Mouse (Mus musculus): ENCODE results near the gene Ttn. TPM values are rescaled to one million over a fixed set of nuclear protein-coding genes. Genes with fewer than 3 reads are reported as not detected.

The Ttn gene
- polyA plus RNA-seq, 1 experiment from 2014 or later: 6.5 TPM

GRCm38 (mm10) chr2:76929718-76930117 is 52.6 kb downstream of the Ttn start:
- no peak overlapping the region for H3K4me3 ChIP-seq (ENCODE audit: low read depth, low read length)
- WGBS (ENCODE audit: insufficient replicate concordance): 1% methylated on average over 2 of the region's 2 CpGs
- H3K4me1 ChIP-seq (ENCODE audit: control insufficient read depth, low read depth, low read length): no peaks in the 10 kb centered on the region
- H3K9me3 ChIP-seq (replicated peaks; ENCODE audit: control insufficient read depth, low read length): no peaks in the 10 kb centered on the region
- H3K9ac ChIP-seq (ENCODE audit: low read depth, low read length): no peak overlapping the region
- H3K4me2 ChIP-seq (ENCODE audit: low read depth, low read length): no peak overlapping the region
- no peaks in the 10 kb centered on the region for H3K27me3 ChIP-seq (ENCODE audit: control insufficient read depth, insufficient read depth, low read depth, low read length)
- no peak for ATAC-seq (ENCODE audit: low read depth)
- H3K27ac ChIP-seq (ENCODE audit: low read length): no peak overlapping the region
- H3K36me3 ChIP-seq (ENCODE audit: control insufficient read depth, insufficient read depth): no peaks in the 10 kb centered on the region

DNA sequence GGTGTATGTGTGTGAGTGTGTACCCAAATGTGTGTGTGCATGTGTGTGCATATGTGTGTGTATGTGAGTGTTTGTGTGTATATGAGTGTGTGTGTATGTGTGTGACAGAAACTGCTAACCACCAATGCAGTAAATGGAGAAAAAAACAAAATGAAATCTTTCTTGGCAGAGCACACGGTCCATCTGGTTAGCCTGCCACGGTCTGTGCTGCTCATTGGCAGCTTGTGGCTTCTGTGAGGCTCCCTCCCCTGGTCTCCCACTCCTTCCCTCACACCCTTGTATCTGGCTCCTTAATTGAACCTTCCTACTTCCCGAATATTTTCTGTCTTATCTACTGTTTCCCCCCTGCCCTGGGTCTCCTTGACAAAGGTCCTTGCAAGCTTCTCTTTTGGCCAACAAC is 53.5 kb downstream of the Ttn start:
- no peak overlapping the region for H3K4me2 ChIP-seq (ENCODE audit: low read depth, low read length)
- H3K36me3 ChIP-seq (ENCODE audit: control insufficient read depth, insufficient read depth): no peaks in the 10 kb centered on the region
- no peak overlapping the region for H3K27ac ChIP-seq (ENCODE audit: low read length)
- no peak overlapping the region for H3K9ac ChIP-seq (ENCODE audit: low read depth, low read length)
- H3K27me3 ChIP-seq (ENCODE audit: control insufficient read depth, insufficient read depth, low read depth, low read length): no peaks in the 10 kb centered on the region
- H3K4me1 ChIP-seq (ENCODE audit: control insufficient read depth, low read depth, low read length): no peaks in the 10 kb centered on the region
- no peaks in the 10 kb centered on the region for H3K9me3 ChIP-seq (replicated peaks; ENCODE audit: control insufficient read depth, low read length)
- WGBS (ENCODE audit: insufficient replicate concordance): 55% methylated on average over 3 of the region's 3 CpGs
- H3K4me3 ChIP-seq (ENCODE audit: low read depth, low read length): no peak overlapping the region
- ATAC-seq (ENCODE audit: low read depth): no peak

DNA sequence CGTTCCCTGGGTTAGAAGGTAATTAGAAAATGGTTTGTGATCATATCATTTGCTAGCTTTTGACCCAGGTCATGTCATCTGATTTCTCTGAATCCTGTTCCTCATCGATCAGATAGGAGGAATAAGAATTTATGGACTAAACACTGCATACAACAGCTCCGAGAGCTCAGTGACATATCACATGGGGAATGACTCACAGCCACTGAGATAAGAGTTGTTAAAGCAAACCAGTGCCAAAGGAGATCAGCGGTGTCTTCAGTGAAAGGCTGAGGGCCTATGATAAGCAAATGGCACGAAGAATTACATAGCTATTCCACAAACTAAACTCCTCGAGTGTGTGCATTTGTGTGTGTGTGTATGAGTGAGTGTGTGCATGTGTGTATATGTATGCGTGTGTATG is 54.0 kb downstream of the Ttn start:
- no peak overlapping the region for H3K4me2 ChIP-seq (ENCODE audit: low read depth, low read length)
- 41% methylated on average over 7 of the region's 7 CpGs for WGBS (ENCODE audit: insufficient replicate concordance)
- no peaks in the 10 kb centered on the region for H3K36me3 ChIP-seq (ENCODE audit: control insufficient read depth, insufficient read depth)
- H3K27ac ChIP-seq (ENCODE audit: low read length): no peak overlapping the region
- no peak overlapping the region for H3K9ac ChIP-seq (ENCODE audit: low read depth, low read length)
- no peaks in the 10 kb centered on the region for H3K4me1 ChIP-seq (ENCODE audit: control insufficient read depth, low read depth, low read length)
- ATAC-seq (ENCODE audit: low read depth): no peak
- H3K9me3 ChIP-seq (replicated peaks; ENCODE audit: control insufficient read depth, low read length): no peaks in the 10 kb centered on the region
- H3K4me3 ChIP-seq (ENCODE audit: low read depth, low read length): no peak overlapping the region
- H3K27me3 ChIP-seq (ENCODE audit: control insufficient read depth, insufficient read depth, low read depth, low read length): no peaks in the 10 kb centered on the region

DNA sequence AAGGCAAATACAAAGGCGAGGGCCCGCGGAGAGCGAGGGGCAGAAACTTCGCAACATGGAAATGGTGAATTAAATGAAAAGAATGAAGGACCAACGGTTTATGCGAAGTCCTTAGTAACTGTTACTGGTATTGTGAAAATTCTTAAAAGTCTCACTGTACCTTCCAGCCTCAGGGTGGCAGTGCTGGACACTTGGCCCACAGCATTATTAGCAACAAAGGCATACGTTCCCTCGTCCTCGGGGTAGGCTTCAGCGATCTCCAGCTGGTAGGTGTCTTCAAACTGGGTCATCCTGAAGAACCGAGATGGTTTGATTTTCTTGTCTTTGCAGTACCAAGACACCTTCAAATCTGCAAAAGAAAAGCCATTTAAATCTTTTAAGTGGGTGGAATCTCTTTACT is 55.4 kb downstream of the Ttn start:
- Histone ChIP-seq H3K9me3 (replicated peaks; ENCODE audit: control insufficient read depth, low read length) (no peaks in the 10 kb centered on the region), H3K9ac (ENCODE audit: low read depth, low read length) (no peak overlapping the region), H3K4me1 (ENCODE audit: control insufficient read depth, low read depth, low read length) (no peaks in the 10 kb centered on the region), H3K4me3 (ENCODE audit: low read depth, low read length) (no peak overlapping the region), H3K4me2 (ENCODE audit: low read depth, low read length) (no peak overlapping the region), H3K27me3 (ENCODE audit: control insufficient read depth, insufficient read depth, low read depth, low read length) (no peaks in the 10 kb centered on the region), H3K27ac (ENCODE audit: low read length) (no peak overlapping the region), H3K36me3 (ENCODE audit: control insufficient read depth, insufficient read depth) (no peaks in the 10 kb centered on the region)
- no peak for ATAC-seq (ENCODE audit: low read depth)
- 63% methylated on average over 12 of the region's 12 CpGs for WGBS (ENCODE audit: insufficient replicate concordance)

- H3K36me3 ChIP-seq (ENCODE audit: control insufficient read depth, insufficient read depth): no peaks in the 10 kb centered on the region
- no peak overlapping the region for H3K4me2 ChIP-seq (ENCODE audit: low read depth, low read length)
- no peak for ATAC-seq (ENCODE audit: low read depth)
- WGBS (ENCODE audit: insufficient replicate concordance): 80% methylated on average over 10 of the region's 10 CpGs
- no peak overlapping the region for H3K9ac ChIP-seq (ENCODE audit: low read depth, low read length)
- no peak overlapping the region for H3K27ac ChIP-seq (ENCODE audit: low read length)
- H3K9me3 ChIP-seq (replicated peaks; ENCODE audit: control insufficient read depth, low read length): no peaks in the 10 kb centered on the region
- H3K4me1 ChIP-seq (ENCODE audit: control insufficient read depth, low read depth, low read length): no peaks in the 10 kb centered on the region
- H3K27me3 ChIP-seq (ENCODE audit: control insufficient read depth, insufficient read depth, low read depth, low read length): no peaks in the 10 kb centered on the region
- H3K4me3 ChIP-seq (ENCODE audit: low read depth, low read length): no peak overlapping the region
Measured at GRCm38 (mm10) chr2:76914959-76915358, 67.4 kb downstream of the Ttn start.

DNA sequence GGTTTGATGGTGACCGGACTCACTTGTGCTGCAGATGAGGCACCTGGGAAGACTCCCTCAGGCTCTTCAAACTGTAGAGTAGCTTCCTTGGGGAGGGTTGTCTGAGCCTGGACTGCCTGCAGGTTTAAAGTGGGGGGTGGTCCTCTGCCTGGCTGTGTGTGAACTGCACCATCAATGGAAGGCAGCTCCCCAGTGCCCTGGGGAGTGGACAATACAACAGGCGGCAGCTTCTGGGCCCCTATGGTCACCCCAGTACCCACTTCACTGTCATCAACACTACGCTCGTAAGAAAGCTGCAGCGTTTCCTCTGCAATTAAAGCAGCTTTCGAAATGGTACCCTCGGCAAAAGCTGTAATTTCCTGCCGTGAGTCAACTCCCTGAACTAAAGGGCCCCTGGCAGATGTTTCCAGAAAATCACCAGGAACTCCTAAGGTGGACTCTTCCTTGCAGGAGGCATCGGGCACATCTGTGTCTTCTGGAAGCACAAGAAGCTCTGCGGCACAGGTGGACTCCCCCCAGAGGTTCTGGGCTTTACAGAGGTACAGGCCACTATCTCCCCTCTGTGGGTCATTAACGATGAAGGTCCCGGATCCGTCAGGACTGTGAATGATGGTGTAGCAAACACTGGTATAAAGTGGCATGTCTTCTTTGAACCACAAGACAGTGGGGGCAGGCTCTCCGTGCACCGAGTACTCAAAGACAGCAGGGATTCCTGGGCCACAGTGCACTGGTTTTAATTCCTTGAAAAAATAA is 73.5 kb downstream of the Ttn start:
- no peaks in the 10 kb centered on the region for H3K27me3 ChIP-seq (ENCODE audit: control insufficient read depth, insufficient read depth, low read depth, low read length)
- H3K27ac ChIP-seq (ENCODE audit: low read length): no peak overlapping the region
- H3K4me2 ChIP-seq (ENCODE audit: low read depth, low read length): no peak overlapping the region
- H3K4me3 ChIP-seq (ENCODE audit: low read depth, low read length): no peak overlapping the region
- no peaks in the 10 kb centered on the region for H3K36me3 ChIP-seq (ENCODE audit: control insufficient read depth, insufficient read depth)
- H3K9me3 ChIP-seq (replicated peaks; ENCODE audit: control insufficient read depth, low read length): no peaks in the 10 kb centered on the region
- no peak for ATAC-seq (ENCODE audit: low read depth)
- no peak overlapping the region for H3K9ac ChIP-seq (ENCODE audit: low read depth, low read length)
- WGBS (ENCODE audit: insufficient replicate concordance): 61% methylated on average over 15 of the region's 15 CpGs
- H3K4me1 ChIP-seq (ENCODE audit: control insufficient read depth, low read depth, low read length): no peaks in the 10 kb centered on the region

GRCm38 (mm10) chr2:76903351-76903750 is 79.0 kb downstream of the Ttn start:
- no peak overlapping the region for H3K4me3 ChIP-seq (ENCODE audit: low read depth, low read length)
- no peak overlapping the region for H3K9ac ChIP-seq (ENCODE audit: low read depth, low read length)
- no peak overlapping the region for H3K4me2 ChIP-seq (ENCODE audit: low read depth, low read length)
- H3K27ac ChIP-seq (ENCODE audit: low read length): no peak overlapping the region
- no peaks in the 10 kb centered on the region for H3K27me3 ChIP-seq (ENCODE audit: control insufficient read depth, insufficient read depth, low read depth, low read length)
- no peaks in the 10 kb centered on the region for H3K36me3 ChIP-seq (ENCODE audit: control insufficient read depth, insufficient read depth)
- H3K9me3 ChIP-seq (replicated peaks; ENCODE audit: control insufficient read depth, low read length): no peaks in the 10 kb centered on the region; the same call in none of the 2 replicates
- no peaks in the 10 kb centered on the region for H3K4me1 ChIP-seq (ENCODE audit: control insufficient read depth, low read depth, low read length)
- WGBS (ENCODE audit: insufficient replicate concordance): 73% methylated on average over 11 of the region's 11 CpGs
- no peak for ATAC-seq (ENCODE audit: low read depth)

- H3K4me2 ChIP-seq (ENCODE audit: low read depth, low read length): no peak overlapping the region
- no peak overlapping the region for H3K4me3 ChIP-seq (ENCODE audit: low read depth, low read length)
- no peaks in the 10 kb centered on the region for H3K27me3 ChIP-seq (ENCODE audit: control insufficient read depth, insufficient read depth, low read depth, low read length)
- no peaks in the 10 kb centered on the region; the same call in none of the 2 replicates for H3K9me3 ChIP-seq (replicated peaks; ENCODE audit: control insufficient read depth, low read length)
- no peak overlapping the region for H3K27ac ChIP-seq (ENCODE audit: low read length)
- ATAC-seq (ENCODE audit: low read depth): no peak
- no peaks in the 10 kb centered on the region for H3K4me1 ChIP-seq (ENCODE audit: control insufficient read depth, low read depth, low read length)
- H3K36me3 ChIP-seq (ENCODE audit: control insufficient read depth, insufficient read depth): no peaks in the 10 kb centered on the region
- H3K9ac ChIP-seq (ENCODE audit: low read depth, low read length): no peak overlapping the region
- WGBS (ENCODE audit: insufficient replicate concordance): 75% methylated on average over 24 of the region's 24 CpGs
Measured at GRCm38 (mm10) chr2:76901476-76902086, 80.8 kb downstream of the Ttn start.

GRCm38 (mm10) chr2:76899886-76900285 is 82.5 kb downstream of the Ttn start:
- H3K9me3 ChIP-seq (replicated peaks; ENCODE audit: control insufficient read depth, low read length): no peaks in the 10 kb centered on the region; the same call in none of the 2 replicates
- H3K27me3 ChIP-seq (ENCODE audit: control insufficient read depth, insufficient read depth, low read depth, low read length): no peaks in the 10 kb centered on the region
- no peak overlapping the region for H3K4me3 ChIP-seq (ENCODE audit: low read depth, low read length)
- H3K27ac ChIP-seq (ENCODE audit: low read length): no peak overlapping the region
- no peaks in the 10 kb centered on the region for H3K4me1 ChIP-seq (ENCODE audit: control insufficient read depth, low read depth, low read length)
- 75% methylated on average over 11 of the region's 11 CpGs for WGBS (ENCODE audit: insufficient replicate concordance)
- no peak overlapping the region for H3K9ac ChIP-seq (ENCODE audit: low read depth, low read length)
- no peak overlapping the region for H3K4me2 ChIP-seq (ENCODE audit: low read depth, low read length)
- no peak for ATAC-seq (ENCODE audit: low read depth)
- H3K36me3 ChIP-seq (ENCODE audit: control insufficient read depth, insufficient read depth): no peaks in the 10 kb centered on the region
